In the genomic region with DNA sequence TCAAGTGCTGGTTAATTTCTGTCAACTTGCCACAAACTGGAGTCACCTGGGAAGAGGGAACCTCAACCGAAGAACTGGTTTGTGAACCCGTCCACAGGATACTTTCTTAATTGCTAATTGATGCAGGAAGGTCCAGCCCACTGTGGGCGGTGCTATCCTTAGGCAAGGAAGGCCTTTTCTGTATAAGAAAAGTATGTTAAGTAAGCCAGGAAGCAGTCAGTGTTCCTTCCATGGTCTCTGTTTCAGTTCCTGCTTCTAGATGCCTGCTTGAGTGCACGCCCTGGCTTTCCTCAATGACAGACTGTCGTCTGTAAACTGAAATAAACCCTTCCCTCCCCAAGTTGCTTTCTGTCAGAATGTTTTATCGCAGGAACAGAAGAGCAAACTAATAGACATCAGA, we compare ENCODE assay signal across 25 mouse cellular contexts. TPM values are rescaled to one million over a fixed set of nuclear protein-coding genes. Genes with fewer than 3 reads are reported as not detected.
DNase-seq lines count a peak whose midpoint lies in the region; ATAC-seq and TF ChIP-seq lines count a peak whose summit lies in the region.
"Had no signal": no experiment of that assay in that cellular context is flagged by ENCODE, and none has a peak within 500 bp of the region (broad histone marks: within the 10 kb centered on the region; RNA-seq: fewer than 3 reads in every experiment).

No protein-coding gene starts in this region.

- no peaks in the 10 kb centered on the region for H3K27me3 ChIP-seq in E14TG2a.4 (ENCODE audit: insufficient read depth, low read length)
- H3K27me3 ChIP-seq: hindbrain, embryonic 13.5 days had no signal

- ATAC-seq in megakaryocyte, adult 5-6 weeks (ENCODE audit: poor library complexity, severe bottlenecking) = peak; percentile 86
- ATAC-seq: CD4-positive, CD25-positive, alpha-beta regulatory T cell, adult 4 months; forebrain, embryonic 14.5 days; hindbrain, postnatal 0 days had no signal

- H3K4me3 ChIP-seq in E14TG2a.4 (replicated peaks; ENCODE audit: low read length) = peak overlapping the region; percentile 49
- H3K4me3 ChIP-seq: embryonic facial prominence, embryonic 10.5 days; heart, embryonic 15.5 days; hindbrain, embryonic 13.5 days had no signal

- DNase-seq in R1 (ENCODE audit: low read depth, low spot score) = peak; percentile 83
- DNase-seq in MN1 (ENCODE audit: low spot score) = no peak
- DNase-seq in layer of hippocampus, adult 18-20 months (ENCODE audit: low spot score in 2 of 2) = no peak
- no peak for DNase-seq in embryo, embryonic 9.5 days (ENCODE audit: extremely low spot score)
- no peak for DNase-seq in kidney, adult 9 months
- DNase-seq: adrenal gland, adult 8-10 months; adrenal gland, postnatal 36 days; B cell, adult 2 months; cerebellum, adult 8-10 months; cerebellum, postnatal 25 days; gastrocnemius, postnatal 36 days; heart, adult 18-20 months; heart, postnatal 14 days; kidney, adult 11 months had no signal

- TF ChIP-seq CTCF in E14TG2a.4 (conservative IDR thresholded peaks at IDR 0.05; ENCODE audit: low read length) = no peak

- H3K9me3 ChIP-seq in E14TG2a.4 (ENCODE audit: low read length) = peaks cover 4% of the 10 kb centered on the region; the same call in 1 of the 2 replicates
- H3K9me3 ChIP-seq: G1E; heart, embryonic 15.5 days had no signal

- peaks cover 50% of the 10 kb centered on the region for H3K36me3 ChIP-seq in E14TG2a.4 (ENCODE audit: insufficient read depth, low read length)
- H3K36me3 ChIP-seq: G1E; heart, embryonic 15.5 days had no signal

- H3K4me1 ChIP-seq in E14TG2a.4 (replicated peaks; ENCODE audit: low read depth, low read length) = peaks cover 85% of the 10 kb centered on the region

RNA-seq across cellular contexts. Expression of a gene that starts 3.9 kb away (rescaled TPM):
- total RNA-seq in megakaryocyte, adult 5-6 weeks (2015) = 1.5 and 3.0 TPM in 2 replicates
- total RNA-seq in megakaryocyte, adult 5-6 weeks (2017) = 1.7 and 2.5 TPM in 2 replicates
- 10 to 100 TPM; 84.2 to 86.8 TPM for total RNA-seq in layer of hippocampus, adult 18-20 months (2021)
- total RNA-seq: G1E; heart, adult 18-20 months had no signal

RNA-seq across cellular contexts. Expression of a gene that starts 21.0 kb away (rescaled TPM):
- total RNA-seq in megakaryocyte, adult 5-6 weeks (2015) = 6.7 and 9.7 TPM in 2 replicates
- 3.8 and 6.1 TPM in 2 replicates for total RNA-seq in megakaryocyte, adult 5-6 weeks (2017)
- not detected for total RNA-seq in layer of hippocampus, adult 18-20 months (2021)
- total RNA-seq: G1E; gastrocnemius, adult 8-10 months had no signal

RNA-seq across cellular contexts. Expression of a gene that starts 28.0 kb away (rescaled TPM):
- not detected in 2 replicates for total RNA-seq in megakaryocyte, adult 5-6 weeks (2015)
- not detected in 2 replicates for total RNA-seq in megakaryocyte, adult 5-6 weeks (2017)
- not detected for total RNA-seq in layer of hippocampus, adult 18-20 months (2021)
- total RNA-seq: adrenal gland, adult 8-10 months; adrenal gland, postnatal 36 days; G1E; gastrocnemius, adult 8-10 months; gastrocnemius, postnatal 36 days; heart, adult 18-20 months; heart, postnatal 14 days; hematopoietic stem cell, adult 5-6 weeks; hindbrain, postnatal 0 days had no signal

RNA-seq across cellular contexts. Expression of a gene that starts 39.3 kb away (rescaled TPM):
- 1,773 and 2,031 TPM in 2 replicates for total RNA-seq in megakaryocyte, adult 5-6 weeks (2015)
- 1,518 and 1,657 TPM in 2 replicates for total RNA-seq in megakaryocyte, adult 5-6 weeks (2017)
- not detected for total RNA-seq in layer of hippocampus, adult 18-20 months (2021)
- total RNA-seq: G1E; gastrocnemius, adult 8-10 months; gastrocnemius, postnatal 36 days; heart, adult 18-20 months had no signal

RNA-seq across cellular contexts. Expression of a gene that starts 43.4 kb away (rescaled TPM):
- total RNA-seq in megakaryocyte, adult 5-6 weeks (2015) = 7.5 and 9.3 TPM in 2 replicates
- total RNA-seq in megakaryocyte, adult 5-6 weeks (2017) = 7.7 and 8.2 TPM in 2 replicates
- total RNA-seq in layer of hippocampus, adult 18-20 months (2021) = 1 to 10 TPM; 1.9 to 2.1 TPM

Comparison
In these comparisons a context has a peak if more than half of its experiments do, and no peak if none do; other contexts are left out.
1. RNA of a gene that starts 3.9 kb away (total RNA-seq): 84.2 to 86.8 TPM in layer of hippocampus, adult 18-20 months; 1.5 to 3.0 TPM in megakaryocyte, adult 5-6 weeks; every median in the first group is over 10 times any median in the second.
2. RNA of a gene that starts 21.0 kb away (total RNA-seq): 3.8 to 9.7 TPM in megakaryocyte, adult 5-6 weeks; not detected in layer of hippocampus, adult 18-20 months; every median in the first group is over 4 times any median in the second.